Mouse (Mus musculus) intestine, embryonic 15.5 days (tissue): ENCODE data around the gene Fkbp1b. TPM values are rescaled to one million over a fixed set of nuclear protein-coding genes. Genes with fewer than 3 reads are reported as not detected.

Experiments
- ATAC-seq: fragments of 200-750 bp; cut with Nextera tagmentation; 2 replicates; pipeline ENCODE4 v1.8.0; 2017; ENCODE audit warnings: moderate TSS enrichment, moderate library complexity
- H3K27ac ChIP-seq: fragments of 300-500 bp; sonication (generic); 2 replicates; pipeline ENCODE4 v1.5.1; 2015; ENCODE audit warnings: mild to moderate bottlenecking, inconsistent platforms
- H3K27me3 ChIP-seq: fragments of 300-500 bp; sonication (generic); replicated peaks from 2 replicates; pipeline ENCODE4 v1.6.1; 2015; ENCODE audit warnings: inconsistent platforms
- H3K36me3 ChIP-seq: fragments of 300-500 bp; sonication (generic); 2 replicates; pipeline ENCODE4 v1.6.1; 2015; ENCODE audit warnings: inconsistent platforms
- H3K4me1 ChIP-seq: fragments of 300-500 bp; sonication (generic); replicated peaks from 2 replicates; pipeline ENCODE4 v1.6.1; 2015; ENCODE audit warnings: inconsistent platforms
- H3K4me2 ChIP-seq: fragments of 300-500 bp; sonication (generic); replicated peaks from 2 replicates; pipeline ENCODE4 v1.6.1; 2015; ENCODE audit warnings: mild to moderate bottlenecking, inconsistent platforms
- H3K4me3 ChIP-seq: fragments of 300-500 bp; sonication (generic); replicated peaks from 2 replicates; pipeline ENCODE4 v1.5.1; 2015; ENCODE audit warnings: inconsistent platforms
- H3K9ac ChIP-seq: fragments of 300-500 bp; sonication (generic); 2 replicates; pipeline ENCODE4 v1.6.1; 2015; ENCODE audit warnings: inconsistent platforms
- H3K9me3 ChIP-seq: fragments of 300-500 bp; sonication (generic); 2 replicates; pipeline ENCODE4 v1.6.1; 2016; ENCODE audit warnings: inconsistent platforms
- WGBS: fragments of 180-500 bp; shearing (Covaris S2); methylation state at CpG from one replicate; pipeline ENCODE4 v1.1.7; 2015; 5-methylcytosine and 5-hydroxymethylcytosine counted together
- polyA plus RNA-seq: library from polyadenylated mRNA; unstranded; fragments of >200 nt; fragmentation: Nextera tagmentation; extraction: Ambion mirVana; gene quantifications from 2 replicates; pipeline ENCODE4 v1.2.1, GENCODE M21; 2015

Fkbp1b gene
- polyA plus RNA-seq, 1 experiment from 2014 or later: 8.7 TPM

GRCm38 (mm10) chr12:4872983-4873477 lies 31.6 kb upstream of the Fkbp1b start:
- Histone ChIP-seq H3K9ac (no peak overlapping the region), H3K4me3 (no peak overlapping the region), H3K36me3 (no peaks in the 10 kb centered on the region), H3K4me2 (no peak overlapping the region), H3K27ac (no peak overlapping the region), H3K4me1 (peaks cover 13% of the 10 kb centered on the region), H3K27me3 (no peaks in the 10 kb centered on the region), H3K9me3 (no peaks in the 10 kb centered on the region)
- 69% methylated on average over 5 of the region's 5 CpGs for WGBS
- ATAC-seq: no peak; the same call in 1 of the 2 replicates

GRCm38 (mm10) chr12:4872273-4872672 lies 30.9 kb upstream of the Fkbp1b start:
- no peaks in the 10 kb centered on the region for H3K36me3 ChIP-seq
- H3K4me1 ChIP-seq: peaks cover 13% of the 10 kb centered on the region
- no peak overlapping the region for H3K27ac ChIP-seq
- H3K27me3 ChIP-seq: no peaks in the 10 kb centered on the region
- no peaks in the 10 kb centered on the region for H3K9me3 ChIP-seq
- no peak overlapping the region for H3K9ac ChIP-seq
- H3K4me3 ChIP-seq: no peak overlapping the region
- 58% methylated on average over 4 of the region's 4 CpGs for WGBS
- H3K4me2 ChIP-seq: no peak overlapping the region
- ATAC-seq: no peak

- no peak for ATAC-seq
- H3K9ac ChIP-seq: no peak overlapping the region
- H3K27ac ChIP-seq: no peak overlapping the region
- H3K4me3 ChIP-seq: no peak overlapping the region
- no peaks in the 10 kb centered on the region for H3K27me3 ChIP-seq
- H3K36me3 ChIP-seq: no peaks in the 10 kb centered on the region
- no peaks in the 10 kb centered on the region for H3K9me3 ChIP-seq
- WGBS: 92% methylated on average over 5 of the region's 5 CpGs
- H3K4me2 ChIP-seq: no peak overlapping the region
- peaks cover 13% of the 10 kb centered on the region for H3K4me1 ChIP-seq
Observed at GRCm38 (mm10) chr12:4871260-4871659, 29.9 kb upstream of the Fkbp1b start.

- H3K4me1 ChIP-seq: peaks cover 7% of the 10 kb centered on the region
- no peak overlapping the region for H3K9ac ChIP-seq
- no peaks in the 10 kb centered on the region for H3K27me3 ChIP-seq
- no peak overlapping the region for H3K27ac ChIP-seq
- no peak for ATAC-seq
- H3K36me3 ChIP-seq: no peaks in the 10 kb centered on the region
- 83% methylated on average over 8 of the region's 8 CpGs for WGBS
- no peak overlapping the region for H3K4me2 ChIP-seq
- no peaks in the 10 kb centered on the region for H3K9me3 ChIP-seq
- no peak overlapping the region for H3K4me3 ChIP-seq
Observed at GRCm38 (mm10) chr12:4868924-4869323, 27.5 kb upstream of the Fkbp1b start.

- H3K4me1 ChIP-seq: peaks cover 7% of the 10 kb centered on the region; the same call in 1 of the 2 replicates
- no peak for ATAC-seq
- no peaks in the 10 kb centered on the region for H3K9me3 ChIP-seq
- H3K36me3 ChIP-seq: no peaks in the 10 kb centered on the region
- H3K4me3 ChIP-seq: no peak overlapping the region
- H3K9ac ChIP-seq: no peak overlapping the region
- H3K4me2 ChIP-seq: no peak overlapping the region
- 62% methylated on average over 4 of the region's 4 CpGs for WGBS
- H3K27ac ChIP-seq: 0 out of 2 replicates have a peak overlapping the region, but pooled peaks have one; percentile 22
- H3K27me3 ChIP-seq: no peaks in the 10 kb centered on the region
Observed at GRCm38 (mm10) chr12:4864338-4864690, 22.9 kb upstream of the Fkbp1b start.

GRCm38 (mm10) chr12:4863654-4864337 lies 22.4 kb upstream of the Fkbp1b start:
- no peak overlapping the region for H3K4me2 ChIP-seq
- peak overlapping the region; percentile 22; the same call in 1 of the 2 replicates for H3K27ac ChIP-seq
- H3K9me3 ChIP-seq: no peaks in the 10 kb centered on the region
- H3K4me3 ChIP-seq: no peak overlapping the region
- no peaks in the 10 kb centered on the region for H3K36me3 ChIP-seq
- H3K9ac ChIP-seq: no peak overlapping the region
- H3K4me1 ChIP-seq: peaks cover 7% of the 10 kb centered on the region; the same call in 1 of the 2 replicates
- no peaks in the 10 kb centered on the region for H3K27me3 ChIP-seq
- ATAC-seq: peak; percentile 34; the same call in 1 of the 2 replicates
- WGBS: 56% methylated on average over 4 of the region's 4 CpGs

GRCm38 (mm10) chr12:4862672-4863071 lies 21.3 kb upstream of the Fkbp1b start:
- H3K9ac ChIP-seq: no peak overlapping the region
- no peaks in the 10 kb centered on the region for H3K27me3 ChIP-seq
- H3K4me3 ChIP-seq: no peak overlapping the region
- no peak overlapping the region for H3K4me2 ChIP-seq
- no peak for ATAC-seq
- no peak overlapping the region for H3K27ac ChIP-seq
- 92% methylated on average over 4 of the region's 4 CpGs for WGBS
- no peaks in the 10 kb centered on the region for H3K36me3 ChIP-seq
- H3K4me1 ChIP-seq: peaks cover 7% of the 10 kb centered on the region; the same call in 1 of the 2 replicates
- no peaks in the 10 kb centered on the region for H3K9me3 ChIP-seq

- Histone ChIP-seq H3K27me3 (no peaks in the 10 kb centered on the region), H3K36me3 (peaks cover 6% of the 10 kb centered on the region; the same call in 1 of the 2 replicates), H3K9me3 (no peaks in the 10 kb centered on the region), H3K4me1 (peaks cover 7% of the 10 kb centered on the region; the same call in 1 of the 2 replicates), H3K4me3 (no peak overlapping the region), H3K4me2 (no peak overlapping the region), H3K9ac (no peak overlapping the region), H3K27ac (no peak overlapping the region)
- WGBS: 50% methylated on average over 11 of the region's 11 CpGs
- no peak for ATAC-seq
Observed at GRCm38 (mm10) chr12:4859241-4859914, 18.0 kb upstream of the Fkbp1b start.

- no peak overlapping the region for H3K4me3 ChIP-seq
- H3K9ac ChIP-seq: no peak overlapping the region
- no peaks in the 10 kb centered on the region for H3K27me3 ChIP-seq
- WGBS: 95% methylated on average over 2 of the region's 2 CpGs
- no peak overlapping the region for H3K4me2 ChIP-seq
- no peak overlapping the region for H3K27ac ChIP-seq
- no peaks in the 10 kb centered on the region for H3K9me3 ChIP-seq
- peaks cover 6% of the 10 kb centered on the region; the same call in 1 of the 2 replicates for H3K36me3 ChIP-seq
- no peaks in the 10 kb centered on the region for H3K4me1 ChIP-seq
- ATAC-seq: no peak
Observed at GRCm38 (mm10) chr12:4856834-4857233, 15.4 kb upstream of the Fkbp1b start.

- H3K36me3 ChIP-seq: peaks cover 6% of the 10 kb centered on the region; the same call in 1 of the 2 replicates
- H3K9ac ChIP-seq: no peak overlapping the region
- no peaks in the 10 kb centered on the region for H3K9me3 ChIP-seq
- H3K4me2 ChIP-seq: no peak overlapping the region
- H3K27me3 ChIP-seq: no peaks in the 10 kb centered on the region
- ATAC-seq: no peak
- no peak overlapping the region for H3K27ac ChIP-seq
- WGBS: 95% methylated on average over 5 of the region's 5 CpGs
- H3K4me1 ChIP-seq: no peaks in the 10 kb centered on the region
- H3K4me3 ChIP-seq: no peak overlapping the region
Observed at GRCm38 (mm10) chr12:4856160-4856559, 14.8 kb upstream of the Fkbp1b start.

GRCm38 (mm10) chr12:4843741-4844140 lies 2.4 kb upstream of the Fkbp1b start:
- WGBS: 2% methylated on average over 12 of the region's 12 CpGs
- no peak overlapping the region for H3K27ac ChIP-seq
- peaks cover 18% of the 10 kb centered on the region; the same call in 1 of the 2 replicates for H3K4me1 ChIP-seq
- ATAC-seq: peak; percentile 63
- peak overlapping the region; percentile 60 for H3K4me3 ChIP-seq
- no peaks in the 10 kb centered on the region for H3K9me3 ChIP-seq
- peak overlapping the region; percentile 51; the same call in 1 of the 2 replicates for H3K9ac ChIP-seq
- H3K4me2 ChIP-seq: peak overlapping the region; percentile 69
- no peaks in the 10 kb centered on the region for H3K36me3 ChIP-seq
- no peaks in the 10 kb centered on the region for H3K27me3 ChIP-seq

GRCm38 (mm10) chr12:4842890-4843597 lies 1.7 kb upstream of the Fkbp1b start, which contains the start of gene Wdcp:
TSS of gene Wdcp (plus strand) at chr12:4843303.
- peak; percentile 95 for ATAC-seq
- peak within 1 kb of the TSS; percentile 51 for H3K9ac ChIP-seq
- H3K4me3 ChIP-seq: peak within 1 kb of the TSS; percentile 60
- H3K9me3 ChIP-seq: no peaks in the 10 kb centered on the region
- WGBS: under 1% methylated on average over 30 of the region's 30 CpGs
- H3K27ac ChIP-seq: no peak within 1 kb of the TSS; the same call in 1 of the 2 replicates
- no peaks in the 10 kb centered on the region for H3K36me3 ChIP-seq
- H3K27me3 ChIP-seq: no peaks in the 10 kb centered on the region
- peak within 1 kb of the TSS; percentile 69 for H3K4me2 ChIP-seq
- H3K4me1 ChIP-seq: peaks cover 18% of the 10 kb centered on the region; the same call in 1 of the 2 replicates
